Mouse (Mus musculus): Measurements from ENCODE around the gene Golm1. TPM values are rescaled to one million over a fixed set of nuclear protein-coding genes. Genes with fewer than 3 reads are reported as not detected.

Gene Golm1
- polyA plus RNA-seq, 1 experiment, result 3.4 TPM

- Histone ChIP-seq H3K36me3 (replicated peaks; ENCODE audit: low read length) (no peaks in the 10 kb centered on the region), H3K4me1 (peaks cover 8% of the 10 kb centered on the region), H3K4me3 (replicated peaks) (no peak overlapping the region), H3K27me3 (replicated peaks) (peaks cover 62% of the 10 kb centered on the region), H3K9me3 (peaks cover 17% of the 10 kb centered on the region)
- TF ChIP-seq GATA1 (IDR thresholded peaks at IDR 0.05; ENCODE audit: borderline replicate concordance, low read length) (no peak), FLI1 (IDR thresholded peaks at IDR 0.05; ENCODE audit: low read length) (no peak)
Observed at GRCm38 (mm10) chr13:59699131-59699530, 23.5 kb upstream of the Golm1 start.

DNA sequence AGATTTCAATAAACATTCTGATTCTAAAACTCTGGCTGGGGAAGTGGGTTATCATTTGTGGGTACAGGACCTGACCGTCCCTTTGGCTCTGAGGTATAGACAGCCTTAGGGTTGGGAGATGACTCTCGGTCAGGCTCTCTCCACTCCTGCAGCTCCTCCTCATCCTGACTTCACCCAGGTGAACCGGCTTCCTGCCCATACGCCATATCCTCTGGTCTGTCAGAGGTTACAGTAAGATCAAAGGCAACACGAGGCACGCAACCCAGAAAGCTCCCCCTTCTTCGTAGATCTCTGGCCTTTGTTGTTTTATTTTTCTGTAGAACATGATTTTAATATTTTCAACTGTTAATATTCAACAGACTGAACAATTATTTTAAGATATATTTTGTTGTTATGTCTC lies 20.2 kb upstream of the Golm1 start:
- peaks cover 57% of the 10 kb centered on the region for H3K27me3 ChIP-seq (replicated peaks)
- no peaks in the 10 kb centered on the region for H3K36me3 ChIP-seq (replicated peaks; ENCODE audit: low read length)
- peaks cover 33% of the 10 kb centered on the region for H3K9me3 ChIP-seq
- H3K4me1 ChIP-seq, result no peaks in the 10 kb centered on the region
- TF ChIP-seq FLI1 (IDR thresholded peaks at IDR 0.05; ENCODE audit: low read length), result no peak
- no peak overlapping the region for H3K4me3 ChIP-seq (replicated peaks)

DNA sequence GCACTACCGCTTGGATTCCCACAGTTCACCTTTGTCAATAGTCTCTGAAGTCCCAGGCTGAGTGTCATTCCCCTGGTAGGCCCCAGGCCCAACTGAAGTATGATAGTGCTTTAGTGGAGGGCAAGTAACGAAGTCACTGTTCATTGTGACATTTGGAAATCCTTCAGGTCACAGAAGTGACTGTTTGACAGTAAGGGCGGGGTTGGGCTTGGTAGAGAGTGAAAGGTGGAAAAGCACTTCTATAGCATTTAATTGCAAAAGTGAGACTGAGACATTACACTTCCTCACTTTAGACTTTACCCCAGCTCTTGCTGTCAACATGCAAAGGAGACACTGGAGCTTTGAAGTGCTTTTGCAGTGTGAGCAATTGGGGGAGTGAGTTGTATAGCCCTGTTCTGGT lies 18.4 kb upstream of the Golm1 start, which contains the start of gene 4921517D22Rik:
4921517D22Rik (minus strand) TSS at position 101 of the 400 bp plus-strand sequence.
- no peaks in the 10 kb centered on the region for H3K36me3 ChIP-seq (replicated peaks; ENCODE audit: low read length)
- TF ChIP-seq FLI1 (IDR thresholded peaks at IDR 0.05; ENCODE audit: low read length) (no peak), GATA1 (IDR thresholded peaks at IDR 0.05; ENCODE audit: borderline replicate concordance, low read length) (no peak)
- peaks cover 38% of the 10 kb centered on the region for H3K9me3 ChIP-seq
- H3K4me1 ChIP-seq, result no peaks in the 10 kb centered on the region
- no peak within 1 kb of the TSS for H3K4me3 ChIP-seq (replicated peaks)
- H3K27me3 ChIP-seq (replicated peaks), result peaks cover 58% of the 10 kb centered on the region

- Histone ChIP-seq H3K9me3 (peaks cover 38% of the 10 kb centered on the region), H3K4me3 (replicated peaks) (no peak overlapping the region), H3K4me1 (no peaks in the 10 kb centered on the region)
Observed at GRCm38 (mm10) chr13:59691478-59691877, 15.9 kb upstream of the Golm1 start.

DNA sequence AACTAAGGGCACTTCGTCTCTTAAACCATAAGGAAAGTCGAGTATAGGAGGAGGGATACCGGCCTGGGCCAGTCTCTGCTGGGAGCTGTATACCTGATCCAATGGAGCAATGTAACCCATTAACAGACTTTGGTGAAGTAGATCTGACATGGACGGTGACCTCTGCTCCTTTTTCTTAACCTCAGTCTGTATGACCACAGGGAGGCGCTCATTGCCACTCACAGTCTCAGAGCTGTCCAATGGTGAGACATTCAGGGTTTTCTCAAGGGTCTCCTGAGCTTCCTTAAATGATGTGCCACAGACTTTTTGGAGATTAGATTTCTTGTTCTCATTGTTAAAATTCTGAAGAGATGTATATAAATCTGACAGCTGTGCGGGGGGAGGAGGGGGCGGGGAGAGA lies 15.0 kb upstream of the Golm1 start:
- Histone ChIP-seq H3K27me3 (replicated peaks) (peaks cover 44% of the 10 kb centered on the region), H3K4me3 (replicated peaks) (no peak overlapping the region), H3K36me3 (replicated peaks; ENCODE audit: low read length) (no peaks in the 10 kb centered on the region), H3K4me1 (no peaks in the 10 kb centered on the region), H3K9me3 (peaks cover 35% of the 10 kb centered on the region)
- TF ChIP-seq FLI1 (IDR thresholded peaks at IDR 0.05; ENCODE audit: low read length) (no peak), GATA1 (IDR thresholded peaks at IDR 0.05; ENCODE audit: borderline replicate concordance, low read length) (no peak)

More at GRCm38 (mm10) chr13:59691478-59691877, 15.9 kb upstream of the Golm1 start:
- H3K27me3 ChIP-seq (replicated peaks), result peaks cover 47% of the 10 kb centered on the region
- no peak for TF ChIP-seq GATA1 (IDR thresholded peaks at IDR 0.05; ENCODE audit: borderline replicate concordance, low read length)
- H3K36me3 ChIP-seq (replicated peaks; ENCODE audit: low read length), result no peaks in the 10 kb centered on the region

DNA sequence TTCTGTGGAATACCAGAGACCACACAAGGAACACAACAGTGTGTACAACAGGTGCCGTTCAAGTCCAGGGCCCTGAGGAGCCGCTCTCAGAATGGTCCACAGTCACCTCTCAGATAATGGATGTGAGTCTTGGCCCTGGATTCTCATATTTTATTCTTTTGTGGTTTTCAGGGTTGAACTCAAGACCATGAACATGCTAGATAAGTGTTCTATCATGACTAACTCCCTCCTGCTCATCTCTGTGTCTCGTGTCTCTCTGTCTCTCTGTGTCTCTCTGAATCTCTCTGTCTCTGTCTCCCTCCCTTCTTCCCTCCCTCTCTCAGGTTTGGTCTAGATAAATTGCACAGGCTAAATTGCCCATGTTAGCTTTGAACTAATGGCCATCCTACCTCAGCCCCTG lies 14.2 kb upstream of the Golm1 start:
- peaks cover 28% of the 10 kb centered on the region for H3K9me3 ChIP-seq
- peaks cover 39% of the 10 kb centered on the region for H3K27me3 ChIP-seq (replicated peaks)
- H3K4me1 ChIP-seq, result no peaks in the 10 kb centered on the region
- H3K4me3 ChIP-seq (replicated peaks), result no peak overlapping the region
- TF ChIP-seq GATA1 (IDR thresholded peaks at IDR 0.05; ENCODE audit: borderline replicate concordance, low read length) (no peak), FLI1 (IDR thresholded peaks at IDR 0.05; ENCODE audit: low read length) (no peak)
- no peaks in the 10 kb centered on the region for H3K36me3 ChIP-seq (replicated peaks; ENCODE audit: low read length)

- no peak for TF ChIP-seq GATA1 (IDR thresholded peaks at IDR 0.05; ENCODE audit: borderline replicate concordance, low read length)
- no peak for TF ChIP-seq FLI1 (IDR thresholded peaks at IDR 0.05; ENCODE audit: low read length)
- Histone ChIP-seq H3K4me3 (replicated peaks) (no peak overlapping the region), H3K9me3 (peaks cover 23% of the 10 kb centered on the region), H3K4me1 (no peaks in the 10 kb centered on the region), H3K36me3 (replicated peaks; ENCODE audit: low read length) (no peaks in the 10 kb centered on the region), H3K27me3 (replicated peaks) (peaks cover 37% of the 10 kb centered on the region)
Observed at GRCm38 (mm10) chr13:59689313-59689712, 13.7 kb upstream of the Golm1 start.

DNA sequence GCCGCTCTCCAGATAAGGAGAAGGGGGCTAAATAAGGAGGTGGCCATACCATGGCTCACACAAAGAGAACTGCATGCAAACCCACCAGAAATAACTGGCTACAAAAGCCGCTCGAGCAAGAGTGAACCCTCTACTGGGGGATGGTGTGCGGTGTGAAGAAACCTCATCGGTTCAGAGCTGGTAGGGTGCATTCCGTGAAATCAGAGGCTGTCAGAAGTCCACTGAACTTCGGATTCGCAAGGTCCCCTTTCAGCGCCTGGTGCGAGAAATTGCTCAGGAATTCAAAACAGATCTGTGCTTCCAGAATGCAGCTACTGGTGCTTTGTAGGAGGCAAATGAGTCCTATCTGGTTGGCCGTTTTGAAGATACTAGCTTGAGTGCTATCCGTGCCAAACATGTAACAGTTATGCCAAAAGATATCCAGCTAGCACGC lies 12.7 kb upstream of the Golm1 start:
- Histone ChIP-seq H3K4me3 (replicated peaks) (no peak overlapping the region), H3K4me1 (no peaks in the 10 kb centered on the region), H3K27me3 (replicated peaks) (peaks cover 33% of the 10 kb centered on the region), H3K9me3 (peaks cover 14% of the 10 kb centered on the region), H3K36me3 (replicated peaks; ENCODE audit: low read length) (no peaks in the 10 kb centered on the region)
- TF ChIP-seq GATA1 (IDR thresholded peaks at IDR 0.05; ENCODE audit: borderline replicate concordance, low read length), result no peak
- TF ChIP-seq FLI1 (IDR thresholded peaks at IDR 0.05; ENCODE audit: low read length), result no peak

DNA sequence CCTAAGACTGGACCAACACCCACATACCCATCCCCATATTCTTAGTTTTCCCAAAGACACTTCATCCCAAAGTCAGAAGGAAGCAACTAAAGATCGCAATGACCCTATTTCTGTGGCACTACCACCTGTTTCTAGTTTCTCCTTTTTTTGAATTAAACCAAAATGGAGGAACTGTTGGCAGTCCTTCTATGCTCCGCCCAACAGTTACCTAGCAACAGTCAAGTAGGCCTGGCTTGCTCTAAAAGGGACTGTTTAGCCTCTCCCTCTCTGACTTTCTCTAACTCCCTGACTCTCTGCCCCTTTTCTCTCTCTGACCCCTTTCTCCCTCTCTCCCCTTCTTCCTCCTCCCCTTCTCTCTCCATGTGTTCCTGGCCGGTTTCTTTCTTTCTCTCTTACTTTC lies 9.6 kb upstream of the Golm1 start:
- TF ChIP-seq GATA1 (IDR thresholded peaks at IDR 0.05; ENCODE audit: borderline replicate concordance, low read length), result no peak
- no peak for TF ChIP-seq FLI1 (IDR thresholded peaks at IDR 0.05; ENCODE audit: low read length)
- Histone ChIP-seq H3K4me1 (peaks cover 6% of the 10 kb centered on the region), H3K9me3 (no peaks in the 10 kb centered on the region), H3K4me3 (replicated peaks) (no peak overlapping the region), H3K36me3 (replicated peaks; ENCODE audit: low read length) (no peaks in the 10 kb centered on the region), H3K27me3 (replicated peaks) (peaks cover 30% of the 10 kb centered on the region)

GRCm38 (mm10) chr13:59682629-59683028 lies 7.0 kb upstream of the Golm1 start:
- no peaks in the 10 kb centered on the region for H3K9me3 ChIP-seq
- H3K4me3 ChIP-seq (replicated peaks), result peak overlapping the region; percentile 11
- peaks cover 37% of the 10 kb centered on the region for H3K27me3 ChIP-seq (replicated peaks)
- peaks cover 6% of the 10 kb centered on the region for H3K4me1 ChIP-seq
- H3K36me3 ChIP-seq (replicated peaks; ENCODE audit: low read length), result no peaks in the 10 kb centered on the region
- TF ChIP-seq FLI1 (IDR thresholded peaks at IDR 0.05; ENCODE audit: low read length) (no peak), GATA1 (IDR thresholded peaks at IDR 0.05; ENCODE audit: borderline replicate concordance, low read length) (no peak)

DNA sequence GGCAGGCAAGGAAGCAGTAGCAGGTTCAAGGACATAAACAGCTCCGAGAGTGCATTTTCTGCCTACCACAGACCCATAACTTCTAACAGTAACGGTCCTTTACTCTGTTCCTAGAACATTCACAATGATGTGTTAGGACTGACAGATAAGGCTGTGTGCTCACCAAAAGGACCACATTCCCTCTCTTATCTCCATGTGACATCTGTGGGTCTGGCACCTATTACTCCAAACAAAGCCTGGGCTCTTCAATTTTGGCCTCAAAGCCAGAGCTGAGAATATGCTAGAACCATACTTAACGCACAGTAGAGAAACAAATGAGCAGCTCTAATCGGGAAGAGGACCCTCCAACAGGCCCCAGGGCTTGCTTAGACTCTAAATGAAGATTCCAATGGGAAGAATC lies 4.3 kb upstream of the Golm1 start:
- H3K36me3 ChIP-seq (replicated peaks; ENCODE audit: low read length), result no peaks in the 10 kb centered on the region
- peaks cover 9% of the 10 kb centered on the region for H3K4me1 ChIP-seq
- peaks cover 37% of the 10 kb centered on the region for H3K27me3 ChIP-seq (replicated peaks)
- no peaks in the 10 kb centered on the region for H3K9me3 ChIP-seq
- H3K4me3 ChIP-seq (replicated peaks), result no peak overlapping the region
- TF ChIP-seq FLI1 (IDR thresholded peaks at IDR 0.05; ENCODE audit: low read length), result no peak
- no peak for TF ChIP-seq GATA1 (IDR thresholded peaks at IDR 0.05; ENCODE audit: borderline replicate concordance, low read length)

All from megakaryocyte, embryonic 14.5 days (primary cell).